Mouse (Mus musculus) lung, adult 2 months (tissue): ENCODE data around the gene Abca1.

ENCODE experiments used
- CTCF ChIP-seq: fragments of 200-500 bp; IDR thresholded peaks from 2 replicates; pipeline ENCODE4 v1.5.1; 2011; ENCODE audit warnings: mild to moderate bottlenecking, low read length, control low read depth; ENCODE audit not compliant: insufficient read depth
- POLR2A ChIP-seq: fragments of 200-500 bp; IDR thresholded peaks from 2 replicates; pipeline ENCODE4 v1.6.1; 2011; ENCODE audit warnings: low read depth, mild to moderate bottlenecking, control low read depth, low read length, borderline replicate concordance; ENCODE audit errors: extremely low read depth

GRCm38 (mm10) chr4:53204482-53204881, 44.8 kb upstream of the Abca1 start:
- TF ChIP-seq CTCF, result no peak
- TF ChIP-seq POLR2A, result no peak
